Mouse (Mus musculus): ENCODE data around the gene Mmp11. TPM values are rescaled to one million over a fixed set of nuclear protein-coding genes. Genes with fewer than 3 reads are reported as not detected.
"Not testable (repeated sequence)": the region's sequence is repeated elsewhere in the genome, so short reads cannot be mapped to it uniquely, and the experiment has no call there.

The Mmp11 gene
- polyA plus RNA-seq, 1 experiment from 2014 or later, result 51.2 TPM

GRCm38 (mm10) chr10:75887504-75887903 is 48.8 kb downstream of the Mmp11 start:
- not testable (repeated sequence) for H3K27me3 ChIP-seq (replicated peaks); H3K36me3 ChIP-seq; H3K9me3 ChIP-seq; H3K27ac ChIP-seq; ATAC-seq (ENCODE audit: low FRiP score, low read depth); H3K9ac ChIP-seq; H3K4me1 ChIP-seq; H3K4me2 ChIP-seq (replicated peaks); H3K4me3 ChIP-seq
- 85% methylated on average over 5 of the region's 5 CpGs for WGBS

DNA sequence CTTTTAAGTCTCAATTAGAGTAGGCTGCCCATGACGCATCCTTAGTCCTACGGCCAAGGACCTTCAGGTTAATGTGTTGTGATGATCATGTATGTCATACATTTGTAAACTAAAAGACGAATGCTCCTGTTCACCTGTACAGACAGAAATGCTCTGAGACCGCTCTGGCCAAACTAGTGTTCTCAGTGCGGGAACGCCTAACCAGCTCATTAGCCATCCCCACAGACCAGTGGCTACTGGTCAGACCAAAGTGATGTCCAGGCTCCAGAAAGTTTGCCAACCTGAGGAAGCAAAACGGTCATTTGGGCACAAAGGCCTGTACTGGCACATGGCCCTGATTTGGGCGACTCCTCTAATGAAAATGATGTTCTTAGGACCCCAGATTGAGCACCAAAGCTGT is 51.6 kb downstream of the Mmp11 start:
- Histone ChIP-seq H3K27me3 (replicated peaks) (no peaks in the 10 kb centered on the region), H3K27ac (no peak overlapping the region), H3K4me1 (no peaks in the 10 kb centered on the region), H3K4me3 (no peak overlapping the region), H3K4me2 (replicated peaks) (no peak overlapping the region), H3K9ac (no peak overlapping the region), H3K36me3 (no peaks in the 10 kb centered on the region), H3K9me3 (no peaks in the 10 kb centered on the region)
- no peak for ATAC-seq (ENCODE audit: low FRiP score, low read depth)
- WGBS, result 93% methylated on average over 8 of the region's 8 CpGs

- no peaks in the 10 kb centered on the region for H3K9me3 ChIP-seq
Measured at GRCm38 (mm10) chr10:75883232-75883552, 53.1 kb downstream of the Mmp11 start.

GRCm38 (mm10) chr10:75882433-75883231 is 53.7 kb downstream of the Mmp11 start:
- no peaks in the 10 kb centered on the region for H3K27me3 ChIP-seq (replicated peaks)
- no peaks in the 10 kb centered on the region for H3K36me3 ChIP-seq
- no peak overlapping the region for H3K9ac ChIP-seq
- H3K27ac ChIP-seq, result no peak overlapping the region
- whole genome bisulfite sequencing, result 7% methylated on average over 15 of the region's 15 CpGs
- H3K9me3 ChIP-seq, result no peaks in the 10 kb centered on the region
- peak overlapping the region; percentile 41 for H3K4me2 ChIP-seq (replicated peaks)
- H3K4me3 ChIP-seq, result no peak overlapping the region
- H3K4me1 ChIP-seq, result no peaks in the 10 kb centered on the region
- ATAC-seq (ENCODE audit: low FRiP score, low read depth), result peak; percentile 23; the same call in 1 of the 2 replicates

More at GRCm38 (mm10) chr10:75883232-75883552, 53.1 kb downstream of the Mmp11 start:
- H3K36me3 ChIP-seq, result no peaks in the 10 kb centered on the region
- WGBS, result 1% methylated on average over 10 of the region's 10 CpGs
- no peaks in the 10 kb centered on the region for H3K27me3 ChIP-seq (replicated peaks)
- peak overlapping the region; percentile 41 for H3K4me2 ChIP-seq (replicated peaks)
- no peak overlapping the region for H3K9ac ChIP-seq
- H3K4me3 ChIP-seq, result no peak overlapping the region
- no peaks in the 10 kb centered on the region for H3K4me1 ChIP-seq
- peak; percentile 64 for ATAC-seq (ENCODE audit: low FRiP score, low read depth)
- H3K27ac ChIP-seq, result no peak overlapping the region

DNA sequence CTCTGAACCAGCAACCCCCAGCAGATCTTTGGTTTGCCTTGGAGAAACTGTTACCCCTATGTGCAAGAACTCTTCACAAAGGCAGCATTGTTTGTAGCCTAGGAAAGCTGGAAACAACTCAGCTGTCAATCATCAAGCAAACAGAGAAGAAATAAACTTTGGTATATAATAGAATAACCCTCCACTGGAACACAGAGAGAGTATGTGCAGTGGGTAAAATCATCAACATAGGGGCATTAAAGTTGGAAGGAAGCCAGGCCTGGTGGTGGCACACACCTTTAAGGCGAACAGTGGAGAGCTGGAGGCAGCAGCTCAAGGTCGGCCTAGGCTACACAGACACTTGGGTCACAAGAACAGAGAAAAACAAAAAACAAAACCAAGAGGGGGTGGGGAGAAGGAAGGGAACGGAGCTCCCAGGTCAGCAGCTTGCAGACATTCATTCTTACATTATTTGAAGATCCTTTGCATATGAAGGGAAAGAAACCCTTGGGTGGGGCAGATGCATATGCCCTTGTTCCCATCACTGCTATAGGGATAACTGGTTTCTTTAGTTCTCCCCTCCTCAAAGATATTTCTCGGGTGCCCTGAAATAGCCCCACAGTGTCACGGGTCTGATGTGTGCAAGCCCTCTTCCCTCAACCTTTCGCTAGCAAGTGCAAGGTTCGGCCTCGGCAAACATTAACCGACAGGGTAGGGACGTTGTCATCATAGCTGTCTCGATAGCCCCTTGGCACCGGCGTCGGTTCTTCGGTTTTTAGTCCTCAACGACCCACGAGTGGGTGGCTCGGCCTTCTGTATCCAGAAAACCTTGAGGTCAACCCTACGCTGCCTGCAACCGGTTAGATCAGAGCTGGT is 54.5 kb downstream of the Mmp11 start:
- ATAC-seq (ENCODE audit: low FRiP score, low read depth), result no peak
- no peaks in the 10 kb centered on the region for H3K4me1 ChIP-seq
- H3K27ac ChIP-seq, result no peak overlapping the region
- H3K4me2 ChIP-seq (replicated peaks), result no peak overlapping the region
- H3K9ac ChIP-seq, result no peak overlapping the region
- no peaks in the 10 kb centered on the region for H3K27me3 ChIP-seq (replicated peaks)
- no peak overlapping the region for H3K4me3 ChIP-seq
- 17% methylated on average over 20 of the region's 20 CpGs for WGBS
- no peaks in the 10 kb centered on the region for H3K9me3 ChIP-seq
- H3K36me3 ChIP-seq, result no peaks in the 10 kb centered on the region

DNA sequence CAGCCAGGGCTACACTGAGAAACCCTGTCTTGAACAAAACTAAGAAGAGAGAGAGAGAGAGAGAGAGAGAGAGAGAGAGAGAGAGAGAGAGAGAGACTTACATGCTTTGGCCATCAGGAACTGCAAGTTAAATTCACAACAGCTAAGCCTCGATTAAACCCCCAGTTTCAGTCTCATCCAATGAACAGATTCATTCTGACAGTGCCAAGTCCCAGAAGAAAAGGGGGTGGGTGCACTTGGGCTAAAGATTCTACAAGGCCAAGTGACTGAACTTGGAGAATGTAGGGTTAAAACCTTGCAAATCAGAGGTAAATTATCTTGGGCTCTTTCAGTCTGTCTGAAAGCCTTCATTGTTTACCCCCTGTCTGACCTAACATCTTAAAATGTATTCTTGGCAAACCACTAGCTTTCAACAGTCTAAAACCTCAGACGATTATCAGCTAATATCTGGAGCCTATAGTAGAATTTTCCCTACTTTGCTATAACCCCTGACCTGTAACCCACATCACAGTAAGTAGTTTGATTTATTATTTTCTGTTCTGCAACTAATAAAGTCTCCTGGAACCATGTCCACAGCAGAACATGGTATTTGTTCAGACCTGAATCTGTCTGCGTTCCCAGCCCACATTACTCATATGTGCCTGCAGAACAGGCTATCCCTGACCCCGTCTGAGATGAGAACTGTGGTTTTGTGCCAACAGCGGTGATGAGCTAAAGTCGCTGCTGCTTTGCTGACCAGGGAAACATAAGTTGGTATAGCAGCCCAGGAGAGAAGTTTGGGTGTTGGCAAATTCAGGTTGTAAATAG is 55.3 kb downstream of the Mmp11 start:
- ATAC-seq (ENCODE audit: low FRiP score, low read depth), result no peak
- H3K4me2 ChIP-seq (replicated peaks), result no peak overlapping the region
- no peaks in the 10 kb centered on the region for H3K36me3 ChIP-seq
- 62% methylated on average over 6 of the region's 6 CpGs for WGBS
- H3K4me3 ChIP-seq, result no peak overlapping the region
- H3K27ac ChIP-seq, result no peak overlapping the region
- no peak overlapping the region for H3K9ac ChIP-seq
- H3K4me1 ChIP-seq, result no peaks in the 10 kb centered on the region
- H3K9me3 ChIP-seq, result no peaks in the 10 kb centered on the region
- H3K27me3 ChIP-seq (replicated peaks), result no peaks in the 10 kb centered on the region

DNA sequence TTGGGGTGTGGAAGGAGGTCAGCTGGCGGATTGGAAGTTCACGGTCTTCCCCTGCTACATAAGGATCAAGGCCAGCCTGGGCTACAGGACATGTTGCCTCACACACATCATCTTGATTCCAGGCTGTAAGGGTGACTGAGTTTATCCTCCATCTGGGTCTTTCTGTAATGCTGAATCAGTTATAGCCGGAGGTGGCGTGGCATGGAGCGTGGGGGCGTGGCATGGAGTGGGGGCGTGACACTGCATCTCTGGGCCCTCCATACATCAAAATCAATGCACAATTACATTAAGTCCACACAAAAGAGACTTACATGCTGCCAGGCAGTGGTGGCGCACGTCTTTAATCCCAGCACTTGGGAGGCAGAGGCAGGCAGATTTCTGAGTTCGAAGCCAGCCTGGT is 55.9 kb downstream of the Mmp11 start:
- no peak overlapping the region for H3K4me3 ChIP-seq
- H3K36me3 ChIP-seq, result no peaks in the 10 kb centered on the region
- ATAC-seq (ENCODE audit: low FRiP score, low read depth), result no peak
- WGBS, result 91% methylated on average over 10 of the region's 10 CpGs
- H3K4me2 ChIP-seq (replicated peaks), result no peak overlapping the region
- H3K27ac ChIP-seq, result no peak overlapping the region
- no peaks in the 10 kb centered on the region for H3K27me3 ChIP-seq (replicated peaks)
- H3K9ac ChIP-seq, result no peak overlapping the region
- no peaks in the 10 kb centered on the region for H3K4me1 ChIP-seq
- H3K9me3 ChIP-seq, result no peaks in the 10 kb centered on the region

- Histone ChIP-seq H3K9ac (no peak overlapping the region), H3K4me2 (replicated peaks) (no peak overlapping the region), H3K36me3 (no peaks in the 10 kb centered on the region), H3K4me3 (no peak overlapping the region), H3K9me3 (no peaks in the 10 kb centered on the region), H3K27me3 (replicated peaks) (no peaks in the 10 kb centered on the region), H3K4me1 (peaks cover 3% of the 10 kb centered on the region), H3K27ac (no peak overlapping the region)
- ATAC-seq (ENCODE audit: low FRiP score, low read depth), result no peak
- 90% methylated on average over 3 of the region's 3 CpGs for WGBS
Measured at GRCm38 (mm10) chr10:75878836-75879235, 57.5 kb downstream of the Mmp11 start.

DNA sequence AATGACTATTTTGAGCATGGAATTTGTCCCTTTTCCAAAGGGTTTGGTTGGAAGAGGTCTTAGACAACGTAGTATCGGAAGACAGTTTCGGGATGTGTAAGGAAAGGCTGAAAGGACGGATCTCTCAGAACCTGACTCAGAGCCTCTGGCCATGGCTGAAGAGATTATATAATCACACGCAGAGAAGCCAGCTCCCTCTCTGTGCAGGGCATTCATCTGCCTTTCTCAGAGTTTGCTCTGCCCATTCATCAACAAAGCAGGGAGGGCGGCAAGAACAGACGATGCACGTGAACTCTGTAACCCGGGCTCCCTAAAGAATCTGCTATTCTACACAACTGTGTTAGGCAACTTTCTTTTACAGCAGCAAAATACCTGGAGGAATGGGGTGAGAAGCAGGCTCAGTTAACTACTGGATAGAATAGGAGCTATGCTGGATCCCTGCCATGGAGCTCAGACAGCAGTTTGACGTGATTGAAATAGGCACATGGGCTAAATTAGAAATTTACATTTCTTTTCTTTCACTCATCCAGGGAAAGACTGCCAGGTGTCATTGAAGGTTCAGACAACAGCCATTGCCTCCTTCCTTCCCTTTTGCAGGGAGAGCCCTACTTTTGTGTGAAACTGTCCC is 62.6 kb downstream of the Mmp11 start:
- 19% methylated on average over 10 of the region's 10 CpGs for WGBS
- H3K4me2 ChIP-seq (replicated peaks), result peak overlapping the region; percentile 57
- no peaks in the 10 kb centered on the region for H3K36me3 ChIP-seq
- H3K9me3 ChIP-seq, result no peaks in the 10 kb centered on the region
- 0 out of 2 replicates have a peak overlapping the region, but pooled peaks have one; percentile 35 for H3K9ac ChIP-seq
- H3K27me3 ChIP-seq (replicated peaks), result no peaks in the 10 kb centered on the region
- peaks cover 14% of the 10 kb centered on the region for H3K4me1 ChIP-seq
- peak overlapping the region; percentile 58; the same call in 1 of the 2 replicates for H3K27ac ChIP-seq
- ATAC-seq (ENCODE audit: low FRiP score, low read depth), result peak; percentile 14; the same call in 1 of the 2 replicates
- no peak overlapping the region; the same call in 1 of the 2 replicates for H3K4me3 ChIP-seq

Measured in neural tube, embryonic 12.5 days (tissue).